Mouse (Mus musculus) T-cell, adult 2 months (primary cell): Measurements from ENCODE around the gene Sh3kbp1.

Source experiments
- DNase-seq: peaks from one replicate; pipeline ENCODE4 v3.0.0; 2022; ENCODE audit warnings: low spot score

The Sh3kbp1 gene

GRCm38 (mm10) chrX:159837379-159837778 is 210.3 kb downstream of the Sh3kbp1 start:
- DNase-seq, result no peak

GRCm38 (mm10) chrX:159839786-159840185 is 212.7 kb downstream of the Sh3kbp1 start:
- DNase-seq, result no peak

GRCm38 (mm10) chrX:159840225-159840624 is 213.2 kb downstream of the Sh3kbp1 start:
- DNase-seq, result no peak

DNA sequence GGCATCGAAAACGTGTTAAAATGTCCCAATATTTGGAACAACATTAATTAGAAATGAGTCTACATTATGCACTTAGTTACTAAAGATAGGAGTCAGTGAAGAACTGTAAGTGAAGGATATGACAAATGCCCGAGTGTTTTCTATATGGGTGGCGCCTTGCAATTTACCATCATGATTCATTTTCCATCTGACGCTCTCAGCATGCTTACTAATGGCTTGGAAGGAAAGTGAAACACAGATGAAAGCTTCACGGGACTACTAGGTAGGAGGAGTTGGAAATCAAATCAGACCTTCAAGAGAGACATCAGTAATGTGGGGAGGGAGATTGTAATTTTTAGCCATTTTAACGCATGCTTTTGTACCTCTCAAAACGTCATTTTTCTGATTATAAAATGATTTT is 223.7 kb downstream of the Sh3kbp1 start:
- DNase-seq, result no peak

GRCm38 (mm10) chrX:159856866-159857265 is 229.8 kb downstream of the Sh3kbp1 start:
- DNase-seq, result no peak

GRCm38 (mm10) chrX:159858126-159858525 is 231.1 kb downstream of the Sh3kbp1 start:
- DNase-seq, result peak; percentile 6

DNA sequence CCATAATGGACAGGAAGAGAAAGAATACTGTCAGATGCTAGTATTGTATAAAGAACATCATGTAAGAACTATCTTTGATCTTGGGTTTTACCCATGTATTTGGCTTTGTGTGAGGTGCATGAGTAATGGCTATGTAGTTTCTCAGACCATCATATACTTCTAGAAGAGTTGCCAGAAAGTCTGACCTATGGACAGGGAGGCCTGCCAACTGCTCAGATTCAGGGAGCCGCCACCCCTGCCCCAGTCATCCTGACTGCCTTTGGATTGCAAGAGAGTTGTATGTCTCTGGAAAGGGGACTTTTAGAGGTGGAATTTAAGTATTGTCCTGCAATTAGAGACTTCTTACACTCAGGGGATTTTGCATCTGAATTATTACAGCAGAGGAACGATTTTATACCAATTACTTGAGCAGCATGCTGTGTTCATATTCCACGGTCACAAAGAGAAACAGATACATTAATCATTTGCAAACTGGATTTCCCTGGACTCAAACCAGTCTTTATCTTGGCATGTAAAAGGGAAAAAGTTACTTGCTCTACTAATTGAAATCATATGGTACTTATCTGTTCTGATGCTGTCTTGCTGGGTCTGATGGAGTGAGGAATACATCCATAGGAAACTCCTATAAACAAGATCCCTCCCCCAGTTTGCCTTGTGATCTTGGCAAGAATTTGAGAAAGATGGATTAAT is 233.9 kb downstream of the Sh3kbp1 start:
- no peak for DNase-seq

DNA sequence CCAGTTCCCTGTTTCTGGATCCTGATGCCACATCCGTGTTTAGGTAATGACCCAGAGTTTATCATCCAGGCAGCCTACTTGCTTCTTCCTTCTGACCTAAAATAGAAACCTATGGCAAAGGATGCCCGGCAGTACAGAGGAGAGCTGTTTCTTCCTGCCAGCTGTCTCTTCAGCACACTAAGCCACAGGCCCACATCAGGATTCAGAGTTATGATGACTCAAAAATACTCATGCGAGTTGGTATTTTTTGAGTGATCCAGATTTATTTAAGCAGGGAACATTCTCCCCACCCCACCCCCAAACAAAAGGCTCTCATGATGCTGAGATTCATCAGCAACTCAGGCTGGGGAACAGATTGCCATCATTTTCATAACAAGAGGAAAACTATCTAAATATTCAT is 240.6 kb downstream of the Sh3kbp1 start:
- DNase-seq, result no peak

- no peak for DNase-seq
These were observed 245.4 kb downstream of the Sh3kbp1 start for GRCm38 (mm10) chrX:159872521-159872920.

DNA sequence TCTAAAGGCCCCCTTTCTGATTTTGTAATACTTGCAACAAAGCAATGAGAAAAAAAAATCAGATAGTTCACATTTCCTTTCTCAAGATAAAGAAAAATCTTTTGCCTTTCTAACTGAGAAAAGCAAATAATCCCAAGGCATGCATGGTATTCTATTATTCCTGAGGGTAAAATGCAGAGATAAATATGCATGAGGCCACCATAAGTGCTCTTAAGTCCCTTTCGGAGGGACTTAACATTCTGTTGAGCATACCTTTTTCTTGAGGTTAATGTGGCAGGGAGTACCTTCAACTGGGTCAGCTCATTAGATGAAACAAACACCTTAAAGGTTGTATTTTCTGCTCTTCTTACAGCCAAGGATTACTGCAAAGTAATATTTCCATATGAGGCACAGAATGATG is 250.7 kb downstream of the Sh3kbp1 start:
- no peak for DNase-seq

- no peak for DNase-seq
These were observed 252.4 kb downstream of the Sh3kbp1 start for GRCm38 (mm10) chrX:159879455-159879854.

- DNase-seq, result no peak
These were observed 254.5 kb downstream of the Sh3kbp1 start for GRCm38 (mm10) chrX:159881576-159881975.

DNA sequence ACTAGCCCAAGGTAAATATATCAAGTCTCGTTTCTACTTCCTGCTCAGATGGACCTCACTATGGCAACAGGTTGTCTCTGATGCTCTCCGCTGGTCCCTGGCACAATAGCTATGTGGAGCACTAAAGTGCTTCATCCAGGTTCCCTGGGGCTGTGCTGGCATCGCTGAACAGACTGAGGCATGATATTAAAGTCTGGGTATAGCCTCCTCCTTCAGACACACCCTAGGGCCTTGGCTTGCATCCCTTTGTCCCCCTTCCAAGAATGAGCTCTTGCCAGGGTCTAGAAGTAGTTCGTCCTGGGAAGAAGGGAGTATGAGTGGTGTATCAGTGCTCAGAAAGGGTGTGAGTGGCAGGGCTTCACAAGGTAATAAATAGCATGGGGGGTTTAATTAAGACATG is 269.5 kb downstream of the Sh3kbp1 start:
- no peak for DNase-seq

DNA sequence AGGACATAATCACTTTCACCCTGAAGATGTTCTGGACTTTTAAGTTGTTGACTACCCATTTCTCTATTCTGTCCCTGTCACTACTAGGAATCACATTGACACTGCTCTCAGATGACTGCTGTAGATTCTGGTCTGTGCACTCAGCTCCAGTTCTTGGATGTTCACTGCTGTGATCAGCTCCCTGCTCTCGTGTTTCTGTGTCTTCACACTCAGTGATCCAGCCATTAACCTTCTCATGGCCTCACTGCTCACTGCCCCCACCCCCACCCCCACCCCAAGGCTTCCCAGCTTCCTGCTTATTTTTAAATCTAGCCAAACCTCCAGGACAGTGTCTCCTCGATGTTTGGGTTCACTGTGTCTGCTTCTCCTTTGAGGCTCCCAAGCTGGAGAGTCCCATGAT is 271.0 kb downstream of the Sh3kbp1 start:
- DNase-seq, result no peak

GRCm38 (mm10) chrX:159899121-159899520 is 272.0 kb downstream of the Sh3kbp1 start:
- no peak for DNase-seq

- no peak for DNase-seq
These were observed 276.3 kb downstream of the Sh3kbp1 start for GRCm38 (mm10) chrX:159903421-159903820.

DNA sequence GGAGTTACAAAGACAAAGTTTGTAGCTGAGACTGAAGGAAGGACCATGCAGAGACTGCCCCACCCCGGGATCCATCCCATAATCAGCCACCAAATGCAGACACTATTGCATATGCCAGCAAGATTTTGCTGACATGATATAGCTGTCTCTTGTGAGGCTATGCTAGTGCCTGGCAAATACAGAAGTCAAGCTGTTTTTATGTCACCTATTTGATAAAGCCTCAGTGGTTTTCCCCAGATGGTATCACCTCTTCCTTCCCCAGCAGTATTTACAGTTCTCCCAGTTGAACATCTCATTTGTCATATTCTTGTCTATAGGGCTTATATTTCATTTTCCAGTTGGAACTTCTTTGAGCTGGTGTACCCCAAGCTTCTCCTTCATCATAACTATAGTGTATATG is 280.6 kb downstream of the Sh3kbp1 start:
- no peak for DNase-seq

DNA sequence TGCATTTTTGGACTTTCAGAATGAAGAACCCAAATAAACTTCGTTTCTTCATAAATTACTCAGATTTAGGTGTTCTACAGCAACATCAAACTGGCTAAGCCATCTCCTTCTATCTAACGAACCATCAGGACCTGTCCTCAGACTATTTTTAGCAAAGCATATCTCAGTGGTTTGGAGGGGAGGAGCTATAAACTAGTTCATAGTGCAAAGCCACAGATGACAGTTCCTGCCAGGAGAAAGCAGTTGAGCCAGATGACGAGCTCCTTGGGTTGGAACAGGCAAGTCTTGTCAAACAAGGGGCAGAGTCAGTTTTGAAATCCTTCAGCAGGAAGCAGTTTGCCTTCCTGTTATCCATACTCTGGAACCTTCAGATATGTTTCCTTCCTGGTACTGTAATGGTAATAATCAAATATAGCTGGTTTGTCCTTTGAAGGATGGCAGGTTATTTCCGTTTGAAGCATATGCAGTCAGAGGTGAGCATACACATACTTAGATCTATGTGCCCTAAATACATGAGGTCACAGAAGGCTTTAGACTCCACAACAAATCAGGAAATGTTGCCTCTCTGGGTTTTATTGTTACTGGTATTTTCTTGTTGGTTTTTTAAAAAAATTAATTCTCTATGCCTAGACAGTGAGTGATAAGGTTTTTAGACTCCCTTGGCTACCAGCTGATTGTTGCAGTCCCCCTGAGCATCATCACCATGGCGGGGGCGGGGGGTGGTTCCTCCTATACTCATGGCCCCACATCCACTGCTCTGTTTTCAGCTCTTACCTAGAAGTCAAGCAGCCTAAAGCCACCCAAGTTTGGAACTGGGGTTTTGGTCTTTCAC is 282.6 kb downstream of the Sh3kbp1 start:
- DNase-seq, result peak; percentile 21

GRCm38 (mm10) chrX:159910600-159910999 is 283.5 kb downstream of the Sh3kbp1 start:
- DNase-seq, result no peak

GRCm38 (mm10) chrX:159911613-159912012 is 284.5 kb downstream of the Sh3kbp1 start:
- DNase-seq, result no peak

DNA sequence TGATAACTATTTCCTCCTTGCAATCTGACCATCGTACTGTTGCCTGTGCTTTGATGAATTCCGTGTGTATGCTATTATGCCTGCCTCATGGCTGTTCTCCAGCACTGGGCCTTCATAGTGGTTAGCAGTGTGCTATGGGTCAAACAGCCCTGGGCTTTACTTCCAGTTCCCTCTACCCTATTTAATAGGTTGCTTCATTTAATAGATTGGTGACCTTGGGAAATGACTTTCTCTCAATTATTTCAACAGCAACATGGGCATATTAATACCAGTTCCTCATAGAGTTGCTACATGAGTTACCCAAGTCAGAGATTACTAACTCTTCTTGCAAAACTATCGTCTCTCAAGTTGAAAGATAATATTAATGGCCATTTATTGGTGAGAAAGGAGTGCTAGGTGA is 285.0 kb downstream of the Sh3kbp1 start:
- DNase-seq, result no peak

- DNase-seq, result no peak
These were observed 286.4 kb downstream of the Sh3kbp1 start for GRCm38 (mm10) chrX:159913489-159913888.

DNA sequence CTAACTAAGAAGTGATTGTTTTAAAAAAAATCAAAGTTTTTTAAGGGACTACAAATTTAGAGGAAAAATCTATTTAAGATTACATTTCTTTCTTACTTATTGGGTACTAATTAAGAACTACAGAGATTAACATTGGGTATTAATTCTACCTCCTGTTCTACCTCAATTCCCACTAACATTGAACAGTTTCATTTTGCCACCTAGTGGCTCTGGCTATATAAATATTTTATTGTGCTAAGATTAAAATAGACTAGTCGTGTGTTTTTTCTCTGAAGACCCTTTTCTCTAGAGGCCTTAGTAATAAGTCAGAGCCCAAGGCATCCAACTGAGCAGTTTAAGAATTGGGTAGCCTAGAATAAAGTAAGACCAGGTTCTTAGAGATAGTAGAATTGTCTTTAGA is 288.1 kb downstream of the Sh3kbp1 start:
- DNase-seq, result no peak

GRCm38 (mm10) chrX:159924759-159925158 is 297.7 kb downstream of the Sh3kbp1 start:
- no peak for DNase-seq
